In the genomic region with DNA sequence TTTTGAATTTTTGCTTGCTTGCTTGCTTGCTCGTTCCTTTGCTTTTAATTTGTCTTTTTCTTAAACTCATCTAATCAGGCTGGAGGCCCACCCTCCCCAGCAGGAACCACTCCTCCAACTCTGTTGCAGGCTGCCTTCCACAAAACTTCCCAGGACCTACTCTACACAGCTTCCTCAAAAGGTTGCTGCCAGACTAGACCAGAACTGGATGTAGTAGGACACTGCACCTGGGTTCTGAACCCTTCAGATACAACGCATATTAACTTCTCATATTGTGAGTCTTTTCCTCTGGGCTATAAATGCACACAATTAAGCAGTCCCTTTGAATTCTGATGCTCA, we compare ENCODE assay signal across 8 mouse cellular contexts. TPM values are rescaled to one million over a fixed set of nuclear protein-coding genes. Genes with fewer than 3 reads are reported as not detected.
DNase-seq lines count a peak whose midpoint lies in the region; ATAC-seq and TF ChIP-seq lines count a peak whose summit lies in the region.
"Not testable (repeated sequence)": the region's sequence is repeated elsewhere in the genome, so short reads cannot be mapped to it uniquely, and the experiment has no call there.

No protein-coding gene starts in this region.

- H3K4me3 ChIP-seq in bone marrow macrophage, adult 2 months (ENCODE audit: insufficient read depth, low read length) = peak overlapping the region; percentile 68; the same call in 1 of the 2 replicates
- H3K4me3 ChIP-seq in forebrain, embryonic 12.5 days (replicated peaks) = peak overlapping the region; percentile 48
- H3K4me3 ChIP-seq in heart, embryonic 12.5 days = peak overlapping the region; percentile 72
- peak overlapping the region; percentile 37 for H3K4me3 ChIP-seq in hindbrain, embryonic 16.5 days (ENCODE audit: low read length)
- H3K4me3 ChIP-seq in layer of hippocampus, adult 2 months = peak overlapping the region; percentile 37; the same call in 1 of the 2 replicates
- peak overlapping the region; percentile 64 for H3K4me3 ChIP-seq in liver, embryonic 15.5 days (replicated peaks)
- peak overlapping the region; percentile 47 for H3K4me3 ChIP-seq in midbrain, embryonic 12.5 days
- H3K4me3 ChIP-seq in stomach, embryonic 14.5 days (ENCODE audit: low read depth, low read length) = peak overlapping the region; percentile 31

- H3K27me3 ChIP-seq in forebrain, embryonic 12.5 days; heart, embryonic 12.5 days (replicated peaks); hindbrain, embryonic 16.5 days (replicated peaks; ENCODE audit: control insufficient read depth, insufficient read depth, low read length); liver, embryonic 15.5 days; midbrain, embryonic 12.5 days; stomach, embryonic 14.5 days (ENCODE audit: control insufficient read depth, insufficient read depth, low read length): not testable (repeated sequence)

- DNase-seq in layer of hippocampus, adult 2 months (ENCODE audit: low spot score in 2 of 2) = not testable (repeated sequence)

- H3K4me2 ChIP-seq in forebrain, embryonic 12.5 days = peak overlapping the region; percentile 68
- peak overlapping the region; percentile 72 for H3K4me2 ChIP-seq in heart, embryonic 12.5 days
- peak overlapping the region; percentile 55 for H3K4me2 ChIP-seq in hindbrain, embryonic 16.5 days (ENCODE audit: low read length)
- peak overlapping the region; percentile 80 for H3K4me2 ChIP-seq in liver, embryonic 15.5 days
- H3K4me2 ChIP-seq in midbrain, embryonic 12.5 days (replicated peaks) = peak overlapping the region; percentile 69
- H3K4me2 ChIP-seq in stomach, embryonic 14.5 days (replicated peaks; ENCODE audit: low read depth, low read length) = peak overlapping the region; percentile 47

- H3K4me1 ChIP-seq in bone marrow macrophage, adult 2 months (ENCODE audit: control insufficient read depth, insufficient read depth, low read length); forebrain, embryonic 12.5 days; heart, embryonic 12.5 days (replicated peaks); hindbrain, embryonic 16.5 days (ENCODE audit: control insufficient read depth, insufficient read depth, low read depth, low read length); midbrain, embryonic 12.5 days; stomach, embryonic 14.5 days (ENCODE audit: control insufficient read depth, insufficient read depth, low read length): not testable (repeated sequence)
- peaks cover 10% of the 10 kb centered on the region for H3K4me1 ChIP-seq in liver, embryonic 15.5 days (replicated peaks)

- H3K36me3 ChIP-seq in forebrain, embryonic 12.5 days (replicated peaks); heart, embryonic 12.5 days; hindbrain, embryonic 16.5 days (ENCODE audit: control insufficient read depth, insufficient read depth, low read length); liver, embryonic 15.5 days (replicated peaks); midbrain, embryonic 12.5 days; stomach, embryonic 14.5 days (ENCODE audit: control insufficient read depth, insufficient read depth, low read length): not testable (repeated sequence)

- peak overlapping the region; percentile 98 for H3K27ac ChIP-seq in bone marrow macrophage, adult 2 months (ENCODE audit: insufficient read depth, low read depth, low read length)
- H3K27ac ChIP-seq in forebrain, embryonic 12.5 days; heart, embryonic 12.5 days (ENCODE audit: poor library complexity, severe bottlenecking); hindbrain, embryonic 16.5 days (ENCODE audit: low read depth, low read length); layer of hippocampus, adult 2 months; liver, embryonic 15.5 days (replicated peaks); midbrain, embryonic 12.5 days (replicated peaks); stomach, embryonic 14.5 days (ENCODE audit: low read length): not testable (repeated sequence)

- H3K9ac ChIP-seq in forebrain, embryonic 12.5 days = peak overlapping the region; percentile 57; the same call in 1 of the 2 replicates
- H3K9ac ChIP-seq in heart, embryonic 12.5 days; hindbrain, embryonic 16.5 days (ENCODE audit: low read depth, low read length); liver, embryonic 15.5 days; midbrain, embryonic 12.5 days (replicated peaks); stomach, embryonic 14.5 days (replicated peaks; ENCODE audit: low read depth, low read length): not testable (repeated sequence)

- TF ChIP-seq CTCF in bone marrow macrophage, adult 2 months (IDR thresholded peaks at IDR 0.05; ENCODE audit: low read depth, low read length); layer of hippocampus, adult 2 months (conservative IDR thresholded peaks at IDR 0.05): not testable (repeated sequence)

- TF ChIP-seq POLR2A in bone marrow macrophage, adult 2 months (IDR thresholded peaks at IDR 0.05; ENCODE audit: borderline replicate concordance, low read depth, low read length) = not testable (repeated sequence)

- H3K9me3 ChIP-seq in forebrain, embryonic 12.5 days; heart, embryonic 12.5 days (replicated peaks); hindbrain, embryonic 16.5 days (ENCODE audit: control insufficient read depth, low read length); liver, embryonic 15.5 days (replicated peaks); midbrain, embryonic 12.5 days; stomach, embryonic 14.5 days (ENCODE audit: control insufficient read depth, low read depth, low read length): not testable (repeated sequence)

- ATAC-seq in forebrain, embryonic 12.5 days (ENCODE audit: low FRiP score) = 0 out of 2 replicates have a peak, but pooled peaks have one; percentile 20
- ATAC-seq in heart, embryonic 12.5 days (ENCODE audit: insufficient number of reproducible peaks, low FRiP score); hindbrain, embryonic 16.5 days; liver, embryonic 15.5 days (ENCODE audit: insufficient read depth); midbrain, embryonic 12.5 days (ENCODE audit: low FRiP score, low read depth); stomach, embryonic 14.5 days (ENCODE audit: insufficient number of reproducible peaks, insufficient read depth, low FRiP score, low read depth): not testable (repeated sequence)

- WGBS in forebrain, embryonic 12.5 days = 45% methylated on average over 2 of the region's 2 CpGs
- 42% methylated on average over 2 of the region's 2 CpGs for WGBS in heart, embryonic 12.5 days
- WGBS in hindbrain, embryonic 16.5 days = 52% methylated on average over 2 of the region's 2 CpGs
- 43% methylated on average over 2 of the region's 2 CpGs for WGBS in liver, embryonic 15.5 days (ENCODE audit: insufficient replicate concordance)
- WGBS in midbrain, embryonic 12.5 days = 53% methylated on average over 2 of the region's 2 CpGs
- 53% methylated on average over 2 of the region's 2 CpGs for WGBS in stomach, embryonic 14.5 days

RNA-seq across cellular contexts. Expression of gene Zfp984, which starts 0.3 kb away (rescaled TPM):
- polyA plus RNA-seq in bone marrow macrophage, adult 2 months (2012; ENCODE audit: insufficient read depth, insufficient read length, missing spikeins) = 34.6 and 38.2 TPM in 2 replicates
- polyA plus RNA-seq in forebrain, embryonic 12.5 days (2016; fragmentation: Nextera tagmentation; extraction: Ambion mirVana) = 5.5 and 5.7 TPM in 2 replicates
- 9.1 and 11.0 TPM in 2 replicates for polyA plus RNA-seq in heart, embryonic 12.5 days (2016; fragmentation: Nextera tagmentation; extraction: Ambion mirVana)
- polyA plus RNA-seq in hindbrain, embryonic 16.5 days (2015; fragmentation: Nextera tagmentation; extraction: Ambion mirVana) = 4.0 and 4.1 TPM in 2 replicates
- 1 to 10 TPM; 1.8 to 2.2 TPM for total RNA-seq in layer of hippocampus, adult 2 months (2021)
- polyA plus RNA-seq in liver, embryonic 15.5 days (2015; fragmentation: Nextera tagmentation; extraction: Ambion mirVana) = 3.4 and 3.9 TPM in 2 replicates
- 5.8 and 6.0 TPM in 2 replicates for polyA plus RNA-seq in midbrain, embryonic 12.5 days (2016; fragmentation: Nextera tagmentation; extraction: Ambion mirVana)
- polyA plus RNA-seq in stomach, embryonic 14.5 days (2014; fragmentation: Nextera tagmentation; extraction: Ambion mirVana) = 10.6 and 12.3 TPM in 2 replicates

RNA-seq across cellular contexts. Expression of gene Zfp933, which starts 38.2 kb away (rescaled TPM):
- polyA plus RNA-seq in bone marrow macrophage, adult 2 months (2012; ENCODE audit: insufficient read depth, insufficient read length, missing spikeins) = 8.9 and 13.4 TPM in 2 replicates
- 6.1 TPM in 2 replicates for polyA plus RNA-seq in forebrain, embryonic 12.5 days (2016; fragmentation: Nextera tagmentation; extraction: Ambion mirVana)
- polyA plus RNA-seq in heart, embryonic 12.5 days (2016; fragmentation: Nextera tagmentation; extraction: Ambion mirVana) = 5.0 and 5.9 TPM in 2 replicates
- 6.2 and 7.8 TPM in 2 replicates for polyA plus RNA-seq in hindbrain, embryonic 16.5 days (2015; fragmentation: Nextera tagmentation; extraction: Ambion mirVana)
- total RNA-seq in layer of hippocampus, adult 2 months (2021) = 10 to 100 TPM; 22.3 to 22.6 TPM
- 1.0 and 1.4 TPM in 2 replicates for polyA plus RNA-seq in liver, embryonic 15.5 days (2015; fragmentation: Nextera tagmentation; extraction: Ambion mirVana)
- polyA plus RNA-seq in midbrain, embryonic 12.5 days (2016; fragmentation: Nextera tagmentation; extraction: Ambion mirVana) = 4.9 and 6.7 TPM in 2 replicates
- polyA plus RNA-seq in stomach, embryonic 14.5 days (2014; fragmentation: Nextera tagmentation; extraction: Ambion mirVana) = 4.9 and 7.9 TPM in 2 replicates

RNA-seq across cellular contexts. Expression of gene Miip, which starts 58.7 kb away (rescaled TPM):
- 37.6 and 37.7 TPM in 2 replicates for polyA plus RNA-seq in bone marrow macrophage, adult 2 months (2012; ENCODE audit: insufficient read depth, insufficient read length, missing spikeins)
- polyA plus RNA-seq in forebrain, embryonic 12.5 days (2016; fragmentation: Nextera tagmentation; extraction: Ambion mirVana) = 53.8 and 61.4 TPM in 2 replicates
- 23.4 and 26.3 TPM in 2 replicates for polyA plus RNA-seq in heart, embryonic 12.5 days (2016; fragmentation: Nextera tagmentation; extraction: Ambion mirVana)
- 37.6 and 38.7 TPM in 2 replicates for polyA plus RNA-seq in hindbrain, embryonic 16.5 days (2015; fragmentation: Nextera tagmentation; extraction: Ambion mirVana)
- 10 to 100 TPM; 19.9 to 26.5 TPM for total RNA-seq in layer of hippocampus, adult 2 months (2021)
- polyA plus RNA-seq in liver, embryonic 15.5 days (2015; fragmentation: Nextera tagmentation; extraction: Ambion mirVana) = 29.3 and 36.1 TPM in 2 replicates
- 53.2 and 61.8 TPM in 2 replicates for polyA plus RNA-seq in midbrain, embryonic 12.5 days (2016; fragmentation: Nextera tagmentation; extraction: Ambion mirVana)
- polyA plus RNA-seq in stomach, embryonic 14.5 days (2014; fragmentation: Nextera tagmentation; extraction: Ambion mirVana) = 32.9 and 33.1 TPM in 2 replicates

RNA-seq across cellular contexts. Expression of gene Fv1, which starts 58.8 kb away (rescaled TPM):
- 2.2 and 2.9 TPM in 2 replicates for polyA plus RNA-seq in bone marrow macrophage, adult 2 months (2012; ENCODE audit: insufficient read depth, insufficient read length, missing spikeins)
- polyA plus RNA-seq in forebrain, embryonic 12.5 days (2016; fragmentation: Nextera tagmentation; extraction: Ambion mirVana) = 17.3 and 20.5 TPM in 2 replicates
- polyA plus RNA-seq in heart, embryonic 12.5 days (2016; fragmentation: Nextera tagmentation; extraction: Ambion mirVana) = 9.0 and 9.1 TPM in 2 replicates
- 8.4 and 11.5 TPM in 2 replicates for polyA plus RNA-seq in hindbrain, embryonic 16.5 days (2015; fragmentation: Nextera tagmentation; extraction: Ambion mirVana)
- 1 to 10 TPM; 8.8 to 9.5 TPM for total RNA-seq in layer of hippocampus, adult 2 months (2021)
- polyA plus RNA-seq in liver, embryonic 15.5 days (2015; fragmentation: Nextera tagmentation; extraction: Ambion mirVana) = 2.1 TPM in 2 replicates
- 15.8 and 16.9 TPM in 2 replicates for polyA plus RNA-seq in midbrain, embryonic 12.5 days (2016; fragmentation: Nextera tagmentation; extraction: Ambion mirVana)
- polyA plus RNA-seq in stomach, embryonic 14.5 days (2014; fragmentation: Nextera tagmentation; extraction: Ambion mirVana) = 8.6 and 10.0 TPM in 2 replicates
